Mouse (Mus musculus) heart, embryonic 15.5 days (tissue): ENCODE measurements at regions not wholly inside any gene's neighbourhood (a gene's known extent, or its start where the extent isn't known, plus 50 kb on each side); places are given as distances from the start of the nearest gene placed in this dataset.

Experiments used
- ATAC-seq: fragments of 200-750 bp; cut with Nextera tagmentation; replicated peaks from 2 replicates; pipeline ENCODE4 v1.8.0; 2017; ENCODE audit warnings: low read depth, moderate TSS enrichment; ENCODE audit not compliant: insufficient number of reproducible peaks, insufficient read depth, low FRiP score
- H3K27ac ChIP-seq: fragments of 300-500 bp; sonication (generic); 2 replicates; pipeline ENCODE4 v1.5.1; 2015; ENCODE audit warnings: mild to moderate bottlenecking, inconsistent platforms
- H3K27me3 ChIP-seq: fragments of 300-500 bp; sonication (generic); 2 replicates; pipeline ENCODE4 v1.6.1; 2015; ENCODE audit warnings: inconsistent platforms
- H3K36me3 ChIP-seq: fragments of 300-500 bp; sonication (generic); 2 replicates; pipeline ENCODE4 v1.6.1; 2015; ENCODE audit warnings: mild to moderate bottlenecking, inconsistent platforms
- H3K4me1 ChIP-seq: fragments of 300-500 bp; sonication (generic); replicated peaks from 2 replicates; pipeline ENCODE4 v1.6.1; 2015; ENCODE audit warnings: inconsistent platforms
- H3K4me2 ChIP-seq: fragments of 300-500 bp; sonication (generic); 2 replicates; pipeline ENCODE4 v1.6.1; 2015; ENCODE audit warnings: inconsistent platforms, mild to moderate bottlenecking, moderate library complexity
- H3K4me3 ChIP-seq: fragments of 300-500 bp; sonication (generic); 2 replicates; pipeline ENCODE4 v1.5.1; 2015; ENCODE audit warnings: mild to moderate bottlenecking, inconsistent platforms
- H3K9ac ChIP-seq: fragments of 300-500 bp; sonication (generic); 2 replicates; pipeline ENCODE4 v1.6.1; 2015; ENCODE audit warnings: mild to moderate bottlenecking, inconsistent platforms
- H3K9me3 ChIP-seq: fragments of 300-500 bp; sonication (generic); replicated peaks from 2 replicates; pipeline ENCODE4 v1.6.1; 2016; ENCODE audit warnings: inconsistent platforms
- WGBS: fragments of 180-500 bp; shearing (Covaris S2); methylation state at CpG from one replicate; pipeline ENCODE4 v1.1.7; 2015; ENCODE audit warnings: mixed read lengths; 5-methylcytosine and 5-hydroxymethylcytosine counted together

- Histone ChIP-seq H3K4me1 (peaks cover 16% of the 10 kb centered on the region), H3K27me3 (no peaks in the 10 kb centered on the region), H3K9ac (no peak overlapping the region), H3K9me3 (no peaks in the 10 kb centered on the region), H3K4me3 (no peak overlapping the region), H3K4me2 (no peak overlapping the region), H3K27ac (peak overlapping the region; percentile 45), H3K36me3 (no peaks in the 10 kb centered on the region)
- 0 out of 2 replicates have a peak, but pooled peaks have one; percentile 18 for ATAC-seq
- WGBS, result 8% methylated on average over 2 of the region's 2 CpGs
Observed at GRCm38 (mm10) chr7:111370421-111370887, 287.6 kb upstream of the Eif4g2 start.

- no peak for ATAC-seq
- H3K4me1 ChIP-seq, result peaks cover 16% of the 10 kb centered on the region
Observed at GRCm38 (mm10) chr7:111368296-111369004, 285.6 kb upstream of the Eif4g2 start.

GRCm38 (mm10) chr7:111366951-111367653 is 284.3 kb upstream of the Eif4g2 start:
- 59% methylated on average over 4 of the region's 4 CpGs for WGBS
- ATAC-seq, result no peak
- no peak overlapping the region for H3K9ac ChIP-seq
- H3K36me3 ChIP-seq, result no peaks in the 10 kb centered on the region
- H3K4me3 ChIP-seq, result no peak overlapping the region
- no peaks in the 10 kb centered on the region for H3K9me3 ChIP-seq
- no peak overlapping the region for H3K27ac ChIP-seq
- H3K27me3 ChIP-seq, result no peaks in the 10 kb centered on the region
- H3K4me2 ChIP-seq, result no peak overlapping the region
- H3K4me1 ChIP-seq, result peaks cover 16% of the 10 kb centered on the region

More at GRCm38 (mm10) chr7:111368296-111369004, 285.6 kb upstream of the Eif4g2 start:
- H3K27me3 ChIP-seq, result no peaks in the 10 kb centered on the region
- no peak overlapping the region for H3K9ac ChIP-seq
- H3K9me3 ChIP-seq, result no peaks in the 10 kb centered on the region
- no peak overlapping the region for H3K4me2 ChIP-seq
- H3K27ac ChIP-seq, result no peak overlapping the region
- WGBS, result 66% methylated on average over 2 of the region's 2 CpGs
- no peak overlapping the region for H3K4me3 ChIP-seq
- H3K36me3 ChIP-seq, result no peaks in the 10 kb centered on the region

- H3K36me3 ChIP-seq, result no peaks in the 10 kb centered on the region
- peaks cover 8% of the 10 kb centered on the region for H3K4me1 ChIP-seq
- H3K4me3 ChIP-seq, result no peak overlapping the region
- H3K4me2 ChIP-seq, result no peak overlapping the region
- H3K27ac ChIP-seq, result no peak overlapping the region
- no peak overlapping the region for H3K9ac ChIP-seq
- ATAC-seq, result no peak
- no peaks in the 10 kb centered on the region for H3K9me3 ChIP-seq
- no peaks in the 10 kb centered on the region for H3K27me3 ChIP-seq
- 68% methylated on average over 5 of the region's 5 CpGs for WGBS
Observed at GRCm38 (mm10) chr7:111365384-111365783, 282.6 kb upstream of the Eif4g2 start.

- no peak overlapping the region for H3K4me2 ChIP-seq
- no peak overlapping the region for H3K9ac ChIP-seq
- no peak overlapping the region for H3K27ac ChIP-seq
- H3K9me3 ChIP-seq, result no peaks in the 10 kb centered on the region
- no peak for ATAC-seq
- no peak overlapping the region for H3K4me3 ChIP-seq
- no peaks in the 10 kb centered on the region for H3K27me3 ChIP-seq
- WGBS, result 81% methylated on average over 5 of the region's 5 CpGs
- H3K36me3 ChIP-seq, result no peaks in the 10 kb centered on the region
- no peaks in the 10 kb centered on the region; the same call in 1 of the 2 replicates for H3K4me1 ChIP-seq
Observed at GRCm38 (mm10) chr7:111363206-111363605, 280.4 kb upstream of the Eif4g2 start.

GRCm38 (mm10) chr7:111362646-111363045 is 279.8 kb upstream of the Eif4g2 start:
- Histone ChIP-seq H3K4me1 (no peaks in the 10 kb centered on the region; the same call in 1 of the 2 replicates), H3K9ac (no peak overlapping the region), H3K36me3 (no peaks in the 10 kb centered on the region), H3K4me3 (no peak overlapping the region), H3K27ac (no peak overlapping the region), H3K9me3 (no peaks in the 10 kb centered on the region), H3K27me3 (no peaks in the 10 kb centered on the region), H3K4me2 (no peak overlapping the region)
- no peak for ATAC-seq
- WGBS, result 72% methylated on average over 4 of the region's 4 CpGs

- WGBS, result 22% methylated on average over 2 of the region's 2 CpGs
- Histone ChIP-seq H3K4me1 (peaks cover 8% of the 10 kb centered on the region), H3K4me2 (no peak overlapping the region), H3K4me3 (no peak overlapping the region), H3K9ac (no peak overlapping the region), H3K9me3 (no peaks in the 10 kb centered on the region), H3K36me3 (no peaks in the 10 kb centered on the region), H3K27ac (no peak overlapping the region), H3K27me3 (no peaks in the 10 kb centered on the region)
- no peak for ATAC-seq
Observed at GRCm38 (mm10) chr7:111355088-111355656, 272.3 kb upstream of the Eif4g2 start.

GRCm38 (mm10) chr7:111354066-111354465 is 271.2 kb upstream of the Eif4g2 start:
- Histone ChIP-seq H3K27ac (no peak overlapping the region), H3K4me1 (peaks cover 8% of the 10 kb centered on the region), H3K4me3 (no peak overlapping the region), H3K9me3 (no peaks in the 10 kb centered on the region), H3K4me2 (no peak overlapping the region), H3K9ac (no peak overlapping the region), H3K36me3 (no peaks in the 10 kb centered on the region), H3K27me3 (no peaks in the 10 kb centered on the region)
- WGBS, result 60% methylated on average over 4 of the region's 4 CpGs
- ATAC-seq, result no peak

GRCm38 (mm10) chr7:111352176-111352575 is 269.3 kb upstream of the Eif4g2 start:
- no peak overlapping the region for H3K27ac ChIP-seq
- 85% methylated on average over 2 of the region's 2 CpGs for WGBS
- peaks cover 8% of the 10 kb centered on the region for H3K4me1 ChIP-seq
- no peak overlapping the region for H3K4me2 ChIP-seq
- H3K36me3 ChIP-seq, result no peaks in the 10 kb centered on the region
- no peaks in the 10 kb centered on the region for H3K27me3 ChIP-seq
- H3K9me3 ChIP-seq, result no peaks in the 10 kb centered on the region
- ATAC-seq, result no peak
- H3K4me3 ChIP-seq, result no peak overlapping the region
- H3K9ac ChIP-seq, result no peak overlapping the region

GRCm38 (mm10) chr7:111345117-111345516 is 262.3 kb upstream of the Eif4g2 start:
- WGBS, result 80% methylated on average over 1 of the region's 1 CpGs
- no peak for ATAC-seq
- H3K27me3 ChIP-seq, result no peaks in the 10 kb centered on the region

GRCm38 (mm10) chr7:111337053-111337452 is 254.2 kb upstream of the Eif4g2 start:
- Histone ChIP-seq H3K4me2 (no peak overlapping the region), H3K36me3 (no peaks in the 10 kb centered on the region), H3K27ac (no peak overlapping the region), H3K4me3 (no peak overlapping the region), H3K27me3 (no peaks in the 10 kb centered on the region), H3K9me3 (no peaks in the 10 kb centered on the region), H3K9ac (no peak overlapping the region), H3K4me1 (no peaks in the 10 kb centered on the region)
- WGBS, result 61% methylated on average over 3 of the region's 3 CpGs
- no peak for ATAC-seq

More at GRCm38 (mm10) chr7:111345117-111345516, 262.3 kb upstream of the Eif4g2 start:
- no peak overlapping the region for H3K4me3 ChIP-seq
- H3K4me1 ChIP-seq, result no peaks in the 10 kb centered on the region
- H3K36me3 ChIP-seq, result no peaks in the 10 kb centered on the region
- no peak overlapping the region for H3K9ac ChIP-seq
- no peaks in the 10 kb centered on the region for H3K9me3 ChIP-seq
- H3K4me2 ChIP-seq, result no peak overlapping the region
- no peak overlapping the region for H3K27ac ChIP-seq
